In genomic region chr6:140605732-140606131, GRCm38 (mm10) we compare ENCODE assay signal across 23 mouse cellular contexts.
"Had no signal": no experiment of that assay in that cellular context is flagged by ENCODE, and none has a peak within 500 bp of the region (broad histone marks: within the 10 kb centered on the region; RNA-seq: fewer than 3 reads in every experiment).

No protein-coding gene starts in this region.

- H3K9me3 ChIP-seq: kidney, embryonic 15.5 days; lung, embryonic 15.5 days; megakaryocyte, embryonic 14.5 days; midbrain, embryonic 15.5 days; neural tube, embryonic 12.5 days; neural tube, embryonic 15.5 days had no signal

- H3K4me2 ChIP-seq: kidney, embryonic 15.5 days; liver, embryonic 11.5 days; lung, embryonic 15.5 days; midbrain, embryonic 11.5 days; midbrain, embryonic 15.5 days; neural tube, embryonic 12.5 days; neural tube, embryonic 15.5 days had no signal

- H3K27me3 ChIP-seq: kidney, embryonic 15.5 days; lung, embryonic 15.5 days; midbrain, embryonic 15.5 days; neural tube, embryonic 12.5 days; neural tube, embryonic 15.5 days had no signal

- H3K4me3 ChIP-seq: kidney, embryonic 15.5 days; layer of hippocampus, adult 2 months; left cerebral cortex, adult 2 months; lung, embryonic 15.5 days; megakaryocyte, embryonic 14.5 days; midbrain, embryonic 15.5 days; neural tube, embryonic 12.5 days; neural tube, embryonic 15.5 days had no signal

- H3K9ac ChIP-seq: kidney, embryonic 15.5 days; liver, embryonic 14.5 days; lung, embryonic 15.5 days; midbrain, embryonic 15.5 days; neural tube, embryonic 12.5 days; neural tube, embryonic 15.5 days had no signal

- H3K36me3 ChIP-seq: kidney, embryonic 15.5 days; midbrain, embryonic 15.5 days; neural tube, embryonic 12.5 days; neural tube, embryonic 15.5 days had no signal

- H3K4me1 ChIP-seq: kidney, embryonic 15.5 days; megakaryocyte, embryonic 14.5 days had no signal

- DNase-seq: kidney, adult 11 months; kidney, adult 8-10 months; kidney, postnatal 14 days; layer of hippocampus, adult 9-11 months; lung, adult 18-20 months; lung, postnatal 10 days; lung, postnatal 36 days; right cerebral cortex, adult 18-20 months; right cerebral cortex, postnatal 14 days; thymus, adult 2 months; thymus, postnatal 25 days had no signal

- H3K27ac ChIP-seq: kidney, embryonic 15.5 days; layer of hippocampus, adult 2 months; left cerebral cortex, adult 2 months; liver, embryonic 14.5 days; lung, embryonic 15.5 days; midbrain, embryonic 15.5 days; neural tube, embryonic 12.5 days; stomach, postnatal 0 days had no signal

- ATAC-seq: midbrain, embryonic 15.5 days had no signal
